Mouse (Mus musculus): ENCODE data around the gene Vash1. TPM values are rescaled to one million over a fixed set of nuclear protein-coding genes. Genes with fewer than 3 reads are reported as not detected.

Gene Vash1
- polyA plus RNA-seq, 1 experiment: 23.1 TPM

DNA sequence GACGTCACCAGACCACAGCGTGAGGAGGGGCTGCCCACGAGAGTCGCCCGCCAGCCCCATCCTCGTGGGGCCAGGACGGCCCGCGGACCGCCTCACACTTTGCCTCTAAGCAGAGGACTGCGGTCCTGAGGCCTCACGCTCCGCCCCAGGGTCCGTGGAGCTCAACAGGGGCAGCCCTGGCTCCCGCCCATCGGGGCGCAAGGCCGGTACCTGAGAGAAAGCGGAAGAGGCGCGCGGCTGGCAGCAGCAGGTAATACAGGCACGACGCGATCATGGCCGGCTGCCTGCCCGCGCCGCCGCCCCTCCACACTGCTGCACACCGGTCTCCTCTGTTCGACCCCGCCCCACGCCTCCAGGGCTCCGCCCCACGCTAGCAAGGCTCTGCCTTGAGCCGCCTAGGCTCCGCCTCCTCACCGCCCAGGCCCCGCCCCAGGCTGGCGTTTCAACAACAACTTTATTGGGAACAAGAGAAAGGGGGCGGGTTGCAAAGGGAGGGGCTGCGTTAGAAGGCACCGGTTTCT lies 47.7 kb downstream of the Vash1 start, which contains the start of gene Angel1:
Gene Angel1 (minus strand): TSS at position 341 of the 521 bp plus-strand sequence.
- Histone ChIP-seq H3K27ac (ENCODE audit: insufficient read depth, low read length) (peak within 1 kb of the TSS; percentile 42), H3K27me3 (ENCODE audit: control insufficient read depth, insufficient read depth, low read length) (no peaks in the 10 kb centered on the region), H3K4me1 (ENCODE audit: control insufficient read depth, insufficient read depth, low read length) (peaks cover 7% of the 10 kb centered on the region), H3K4me3 (replicated peaks; ENCODE audit: insufficient read depth, low read depth, low read length) (peak within 1 kb of the TSS; percentile 77)
- no peak for TF ChIP-seq CTCF (IDR thresholded peaks at IDR 0.05; ENCODE audit: borderline replicate concordance, insufficient read depth, low read depth, low read length)
- TF ChIP-seq POLR2A (IDR thresholded peaks at IDR 0.05; ENCODE audit: borderline replicate concordance, insufficient read depth, low read length): peak; percentile 83
- under 1% methylated on average over 44 of the region's 44 CpGs for WGBS
- DNase-seq: peak; percentile 97

DNA sequence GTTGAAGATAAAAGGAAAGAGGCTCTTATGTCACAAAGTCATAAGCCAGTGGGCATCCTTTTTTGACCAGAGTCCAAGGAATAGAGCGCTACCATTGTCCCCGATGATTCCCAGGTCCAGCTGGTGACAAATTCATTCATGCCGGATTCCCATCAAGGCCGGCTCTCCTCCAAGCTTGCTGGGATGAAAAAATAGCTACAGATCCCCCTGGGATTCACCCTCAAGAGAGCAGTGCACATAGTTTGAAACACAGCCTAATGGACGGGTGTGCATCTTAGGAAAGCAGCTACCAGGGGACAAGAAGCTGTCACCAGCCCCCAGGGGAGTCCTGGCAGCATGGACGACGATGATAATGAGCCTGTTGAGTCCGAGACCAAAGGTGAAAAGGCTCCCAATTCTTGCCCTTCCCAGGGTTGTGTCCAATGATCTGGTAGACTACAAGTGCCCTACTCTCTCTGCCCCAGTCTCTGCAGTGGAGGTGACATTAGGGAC lies 55.9 kb downstream of the Vash1 start, which contains the start of gene Lrrc74a:
Gene Lrrc74a (plus strand): TSS at position 51 of the 492 bp plus-strand sequence.
- no peaks in the 10 kb centered on the region for H3K4me1 ChIP-seq (ENCODE audit: control insufficient read depth, insufficient read depth, low read length)
- no peak within 1 kb of the TSS for H3K4me3 ChIP-seq (replicated peaks; ENCODE audit: insufficient read depth, low read depth, low read length)
- no peak within 1 kb of the TSS for H3K27ac ChIP-seq (ENCODE audit: insufficient read depth, low read length)
- no peak for TF ChIP-seq CTCF (IDR thresholded peaks at IDR 0.05; ENCODE audit: borderline replicate concordance, insufficient read depth, low read depth, low read length)
- TF ChIP-seq POLR2A (IDR thresholded peaks at IDR 0.05; ENCODE audit: borderline replicate concordance, insufficient read depth, low read length): no peak
- no peak for DNase-seq
- H3K27me3 ChIP-seq (ENCODE audit: control insufficient read depth, insufficient read depth, low read length): no peaks in the 10 kb centered on the region
- WGBS: 51% methylated on average over 8 of the region's 8 CpGs

Other genes starting within 250 kb of the Vash1 start
- gene Angel1, start 47.8 kb downstream of the Vash1 start, polyA plus RNA-seq (2012; rRNA removed): 23.6 and 23.9 TPM in 2 replicates
- not detected in 2 replicates for gene Lrrc74a, start 55.7 kb downstream of the Vash1 start, polyA plus RNA-seq (2012; rRNA removed)
- gene Irf2bpl, start 206.1 kb downstream of the Vash1 start, polyA plus RNA-seq (2012; rRNA removed): 48.6 and 53.9 TPM in 2 replicates

Measured in cerebellum, adult 2 months (tissue).